Mouse (Mus musculus) liver, embryonic 16.5 days (tissue): ENCODE results near the gene Gm10964. TPM values are rescaled to one million over a fixed set of nuclear protein-coding genes. Genes with fewer than 3 reads are reported as not detected.
A peak's percentile ranks its signal among the peaks of the same experiment; 100 is the strongest.

Experiments used
- ATAC-seq: fragments of 200-750 bp; cut with Nextera tagmentation; 2 replicates; pipeline ENCODE4 v1.8.0; 2017; ENCODE audit warnings: low read depth, mild to moderate bottlenecking, moderate number of reproducible peaks, moderate library complexity
- H3K27ac ChIP-seq: fragments of 300-500 bp; sonication (generic); 2 replicates; pipeline ENCODE4 v1.5.1; 2014; ENCODE audit warnings: mild to moderate bottlenecking, low read length
- H3K27me3 ChIP-seq: fragments of 300-500 bp; sonication (generic); 2 replicates; pipeline ENCODE4 v1.6.1; 2014; ENCODE audit warnings: low read depth, low read length, mixed read lengths; ENCODE audit not compliant: control insufficient read depth, insufficient read depth
- H3K36me3 ChIP-seq: fragments of 300-500 bp; sonication (generic); 2 replicates; pipeline ENCODE4 v1.6.1; 2014; ENCODE audit warnings: mild to moderate bottlenecking; ENCODE audit not compliant: control insufficient read depth, insufficient read depth
- H3K4me1 ChIP-seq: fragments of 300-500 bp; sonication (generic); 2 replicates; pipeline ENCODE4 v1.6.1; 2014; ENCODE audit warnings: low read depth, low read length, mixed read lengths; ENCODE audit not compliant: control insufficient read depth
- H3K4me2 ChIP-seq: fragments of 300-500 bp; sonication (generic); 2 replicates; pipeline ENCODE4 v1.6.1; 2014; ENCODE audit warnings: low read depth, low read length, mixed read lengths
- H3K4me3 ChIP-seq: fragments of 300-500 bp; sonication (generic); 2 replicates; pipeline ENCODE4 v1.5.1; 2014; ENCODE audit warnings: low read depth, mild to moderate bottlenecking, low read length
- H3K9ac ChIP-seq: fragments of 300-500 bp; sonication (generic); 2 replicates; pipeline ENCODE4 v1.6.1; 2014; ENCODE audit warnings: low read depth, low read length
- H3K9me3 ChIP-seq: fragments of 300-500 bp; sonication (generic); replicated peaks from 2 replicates; pipeline ENCODE4 v1.6.1; 2016; ENCODE audit warnings: low read length; ENCODE audit not compliant: control insufficient read depth
- WGBS: fragments of 180-500 bp; shearing (Covaris S2); extraction: QIAGEN DNeasy Blood & Tissue Kit; methylation state at CpG from one replicate; pipeline ENCODE4 v1.1.7; 2014; ENCODE audit not compliant: insufficient replicate concordance; 5-methylcytosine and 5-hydroxymethylcytosine counted together
- polyA plus RNA-seq: library from polyadenylated mRNA; unstranded; fragments of >200 nt; fragmentation: Nextera tagmentation; extraction: Ambion mirVana; gene quantifications from 2 replicates; pipeline ENCODE4 v1.2.1, GENCODE M21; 2015

Gm10964 gene
- polyA plus RNA-seq, 1 experiment from 2014 or later, result not detected

DNA sequence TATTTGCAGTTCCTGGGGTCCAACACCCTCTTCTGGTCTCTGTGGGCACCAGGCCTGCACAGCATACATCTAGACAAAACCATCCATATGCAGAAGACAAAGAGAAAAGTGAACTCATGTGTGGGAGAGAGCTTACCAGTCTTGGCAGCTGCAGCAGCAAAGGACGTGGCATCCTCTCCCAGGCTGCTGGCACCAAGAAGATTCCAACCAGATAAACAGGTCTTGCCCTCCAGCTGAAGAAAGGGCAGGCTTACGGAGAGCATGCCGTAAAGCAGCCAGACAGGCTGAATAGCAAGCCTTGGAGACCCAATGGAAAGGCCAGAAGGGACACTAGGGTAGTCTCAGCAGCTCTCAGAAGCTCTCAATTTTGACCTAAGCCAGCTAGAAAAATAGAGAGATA, 7.0 kb upstream of the Gm10964 start:
- no peak overlapping the region for H3K4me2 ChIP-seq
- 72% methylated on average over 3 of the region's 3 CpGs for WGBS

DNA sequence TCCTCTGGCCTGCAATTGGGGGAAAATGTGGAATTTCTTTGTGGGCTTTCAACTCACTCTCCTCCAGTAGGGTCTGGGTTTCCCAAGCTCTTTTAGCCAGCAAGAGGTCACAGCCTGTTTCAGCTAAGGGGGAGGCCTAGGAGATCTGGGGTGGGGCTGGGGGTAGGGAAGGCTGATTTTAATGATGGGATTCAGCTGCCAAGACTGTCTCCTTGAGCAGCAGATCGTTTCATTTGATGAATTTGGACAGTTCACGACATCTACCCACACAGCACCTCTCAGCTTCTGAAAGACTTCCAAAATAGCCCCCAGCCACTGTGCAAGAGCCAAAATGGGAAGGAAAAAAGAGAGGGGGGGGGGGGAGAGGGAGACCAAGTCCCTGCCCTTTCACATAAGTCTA, 6.0 kb upstream of the Gm10964 start:
- Histone ChIP-seq H3K9ac (no peak overlapping the region), H3K4me2 (no peak overlapping the region), H3K4me1 (peaks cover 11% of the 10 kb centered on the region), H3K9me3 (no peaks in the 10 kb centered on the region), H3K4me3 (no peak overlapping the region), H3K36me3 (no peaks in the 10 kb centered on the region), H3K27ac (no peak overlapping the region), H3K27me3 (no peaks in the 10 kb centered on the region)
- ATAC-seq, result no peak
- WGBS, result 56% methylated on average over 2 of the region's 2 CpGs

More for the DNA sequence above, 7.0 kb upstream of the Gm10964 start:
- H3K36me3 ChIP-seq, result no peaks in the 10 kb centered on the region
- no peaks in the 10 kb centered on the region for H3K27me3 ChIP-seq
- no peak overlapping the region for H3K9ac ChIP-seq
- ATAC-seq, result no peak
- no peaks in the 10 kb centered on the region for H3K9me3 ChIP-seq
- H3K4me3 ChIP-seq, result no peak overlapping the region
- no peak overlapping the region for H3K27ac ChIP-seq
- peaks cover 6% of the 10 kb centered on the region for H3K4me1 ChIP-seq

DNA sequence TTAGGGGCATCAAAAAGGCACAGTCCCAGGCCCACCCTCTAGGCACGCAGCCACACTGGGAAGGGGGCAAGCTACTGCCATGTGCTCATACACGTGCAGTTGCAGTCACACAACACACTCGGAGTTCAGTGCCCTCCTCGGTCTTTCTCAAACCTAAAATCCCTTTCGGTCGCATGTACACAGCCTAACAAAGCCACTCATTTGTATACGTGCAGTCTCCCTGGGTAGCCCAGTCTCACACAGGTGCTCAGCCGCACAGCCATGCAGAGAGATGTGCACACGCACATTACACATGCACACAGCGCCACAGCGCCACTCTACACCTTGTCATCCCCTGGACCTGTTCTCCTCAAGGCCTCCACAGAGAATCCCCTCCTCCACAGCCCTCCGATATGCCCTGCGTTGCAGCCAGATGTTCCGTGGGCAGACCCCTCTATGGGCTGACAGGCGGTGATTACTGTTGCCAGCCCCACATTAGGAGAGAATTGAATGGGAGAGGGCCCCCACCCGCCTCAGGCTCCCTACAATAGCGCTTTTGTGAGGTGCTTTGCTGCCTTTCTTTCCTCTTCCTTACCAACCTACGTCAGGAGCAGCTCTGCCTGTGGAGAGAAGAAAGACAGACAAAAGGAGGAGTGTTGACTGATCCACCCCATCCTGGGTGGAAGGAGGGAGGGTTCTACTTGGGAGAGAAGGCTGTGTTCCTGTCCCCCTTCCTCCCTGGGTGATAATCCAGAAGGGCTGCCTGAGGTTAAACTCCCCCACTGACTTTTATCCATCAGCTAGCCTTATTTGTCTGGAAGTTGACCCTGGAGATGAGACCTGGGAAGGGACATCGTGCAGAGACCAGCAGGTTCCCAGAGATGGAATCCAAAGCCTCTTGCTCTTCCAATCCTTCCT, 5.1 kb upstream of the Gm10964 start:
- H3K9me3 ChIP-seq, result no peaks in the 10 kb centered on the region
- H3K4me1 ChIP-seq, result peaks cover 12% of the 10 kb centered on the region
- no peak overlapping the region for H3K9ac ChIP-seq
- no peaks in the 10 kb centered on the region for H3K36me3 ChIP-seq
- no peak for ATAC-seq
- H3K27me3 ChIP-seq, result no peaks in the 10 kb centered on the region
- H3K27ac ChIP-seq, result no peak overlapping the region
- H3K4me3 ChIP-seq, result no peak overlapping the region
- 75% methylated on average over 19 of the region's 19 CpGs for WGBS
- H3K4me2 ChIP-seq, result no peak overlapping the region

DNA sequence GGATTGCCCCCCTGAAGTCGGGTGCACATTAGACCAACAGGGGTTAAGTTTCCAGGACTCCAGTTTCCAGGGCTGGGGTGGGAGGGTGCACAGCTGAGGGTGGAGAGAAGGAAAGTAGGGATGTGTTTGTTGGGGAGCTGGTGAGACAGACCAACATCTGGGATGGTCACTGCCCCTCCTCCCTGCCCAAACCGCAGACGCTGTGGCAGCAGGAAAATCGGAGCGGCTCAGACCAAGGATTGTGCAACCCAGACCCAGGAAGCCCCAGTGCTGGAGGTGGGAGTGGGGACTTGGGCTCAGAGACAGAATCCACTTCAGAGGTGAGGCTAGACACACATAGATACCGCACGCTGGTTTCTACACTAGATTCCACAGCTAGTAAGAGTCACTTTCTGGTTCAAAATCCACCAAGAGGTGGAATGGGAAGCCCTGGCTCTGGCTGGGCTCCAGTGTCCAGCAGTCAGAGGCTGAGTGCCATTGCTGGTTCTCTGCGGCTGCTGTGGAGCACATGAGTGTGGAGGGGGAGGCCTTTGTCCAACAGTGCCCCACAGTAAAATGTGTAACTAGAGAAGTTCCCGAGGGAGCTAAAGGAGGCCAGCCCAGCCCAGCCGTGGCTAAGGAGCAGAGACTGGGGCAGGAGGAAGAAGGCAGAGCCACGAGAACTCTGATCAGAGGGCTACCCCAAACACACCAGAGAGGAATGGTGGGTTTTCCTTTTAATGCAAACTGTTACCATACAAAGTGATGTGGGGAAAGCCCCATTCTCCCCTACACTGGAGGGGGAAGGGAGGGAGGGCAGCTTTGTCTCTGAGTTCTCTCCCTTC, 4.3 kb upstream of the Gm10964 start:
- Histone ChIP-seq H3K27me3 (no peaks in the 10 kb centered on the region), H3K4me3 (no peak overlapping the region), H3K9ac (no peak overlapping the region), H3K36me3 (no peaks in the 10 kb centered on the region), H3K4me1 (peaks cover 12% of the 10 kb centered on the region), H3K4me2 (no peak overlapping the region), H3K9me3 (no peaks in the 10 kb centered on the region), H3K27ac (no peak overlapping the region)
- no peak for ATAC-seq
- WGBS, result 24% methylated on average over 11 of the region's 11 CpGs

DNA sequence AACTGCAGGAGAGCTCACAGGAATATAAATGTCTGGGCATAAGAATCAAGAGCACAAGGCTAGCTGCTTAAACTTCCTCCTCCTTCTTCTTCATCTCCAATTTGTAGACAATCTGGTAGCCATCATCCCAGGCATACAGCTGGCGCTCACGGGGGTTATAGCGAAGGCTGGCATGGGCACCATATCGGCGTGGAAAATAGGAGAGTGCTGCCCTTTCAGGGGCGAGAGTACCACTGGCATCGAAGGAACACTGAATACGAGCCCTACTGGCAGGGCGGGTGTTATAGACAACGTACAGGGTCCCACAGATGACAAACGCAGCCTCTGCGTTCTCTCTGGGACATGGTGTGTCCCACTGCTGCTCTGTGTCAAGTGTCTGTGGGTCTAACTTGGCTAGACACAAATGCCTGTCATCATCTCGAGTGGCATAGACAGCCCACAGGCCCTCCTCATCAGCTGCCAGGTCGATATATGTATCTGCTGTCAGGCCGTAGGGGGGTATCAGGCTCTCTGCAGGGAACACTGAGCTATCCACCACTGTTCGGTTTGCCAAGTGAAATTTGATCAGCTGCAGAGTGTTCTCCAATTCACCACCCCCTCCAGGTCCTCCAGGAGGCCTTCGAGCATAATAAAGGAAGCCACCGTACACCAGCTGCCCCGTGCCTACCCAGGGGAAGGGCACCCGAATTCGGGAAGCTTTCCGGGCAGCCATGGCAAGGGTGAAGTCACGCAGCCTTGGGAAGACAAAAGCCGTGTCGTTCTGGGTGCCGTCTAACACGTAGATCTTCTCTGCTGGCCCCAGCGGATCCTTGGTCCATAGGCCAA, 3.2 kb upstream of the Gm10964 start:
- Histone ChIP-seq H3K4me2 (no peak overlapping the region), H3K9ac (no peak overlapping the region), H3K27ac (no peak overlapping the region), H3K27me3 (no peaks in the 10 kb centered on the region), H3K36me3 (no peaks in the 10 kb centered on the region), H3K4me3 (no peak overlapping the region), H3K9me3 (no peaks in the 10 kb centered on the region), H3K4me1 (peaks cover 12% of the 10 kb centered on the region)
- ATAC-seq, result no peak
- 82% methylated on average over 28 of the region's 28 CpGs for WGBS

DNA sequence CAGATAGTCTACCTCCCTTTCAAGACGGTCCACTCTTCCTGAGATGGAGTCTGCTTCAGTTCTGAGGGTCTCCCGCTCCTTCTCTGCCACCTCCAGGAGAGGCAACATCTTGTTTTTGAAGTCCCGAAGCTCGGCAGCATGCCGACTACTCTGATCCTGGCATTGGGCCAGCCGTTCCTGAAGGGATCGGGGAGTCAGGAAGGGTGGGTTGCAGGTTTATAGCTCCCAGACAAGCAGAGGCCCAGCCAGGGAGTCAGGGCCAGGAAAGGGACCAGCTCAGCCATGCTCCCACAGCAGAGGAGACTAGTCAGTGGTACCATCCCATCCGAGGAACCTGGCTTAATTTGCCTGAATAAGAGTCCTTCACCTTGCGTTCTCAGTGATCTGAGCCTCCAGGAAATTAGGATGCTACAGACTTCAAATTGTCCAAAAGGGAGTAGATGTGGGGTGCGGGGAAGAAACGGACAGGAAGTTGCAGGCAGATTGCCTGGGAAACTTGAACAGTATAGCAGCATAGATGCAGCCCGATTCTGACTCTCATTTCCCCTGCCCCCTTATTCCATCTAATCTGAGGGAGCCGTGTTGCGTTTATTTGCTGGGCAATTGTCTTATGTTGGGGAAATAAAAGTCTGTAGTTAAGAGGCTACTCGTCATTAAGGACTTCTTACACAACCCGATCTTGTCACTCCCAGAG, 2.0 kb upstream of the Gm10964 start:
- Histone ChIP-seq H3K4me2 (peak overlapping the region; percentile 66; the same call in 1 of the 2 replicates), H3K36me3 (peaks cover 8% of the 10 kb centered on the region), H3K4me1 (peaks cover 12% of the 10 kb centered on the region), H3K4me3 (peak overlapping the region; percentile 48), H3K9ac (no peak overlapping the region), H3K27me3 (no peaks in the 10 kb centered on the region), H3K9me3 (no peaks in the 10 kb centered on the region), H3K27ac (no peak overlapping the region)
- no peak for ATAC-seq
- 77% methylated on average over 16 of the region's 16 CpGs for WGBS

DNA sequence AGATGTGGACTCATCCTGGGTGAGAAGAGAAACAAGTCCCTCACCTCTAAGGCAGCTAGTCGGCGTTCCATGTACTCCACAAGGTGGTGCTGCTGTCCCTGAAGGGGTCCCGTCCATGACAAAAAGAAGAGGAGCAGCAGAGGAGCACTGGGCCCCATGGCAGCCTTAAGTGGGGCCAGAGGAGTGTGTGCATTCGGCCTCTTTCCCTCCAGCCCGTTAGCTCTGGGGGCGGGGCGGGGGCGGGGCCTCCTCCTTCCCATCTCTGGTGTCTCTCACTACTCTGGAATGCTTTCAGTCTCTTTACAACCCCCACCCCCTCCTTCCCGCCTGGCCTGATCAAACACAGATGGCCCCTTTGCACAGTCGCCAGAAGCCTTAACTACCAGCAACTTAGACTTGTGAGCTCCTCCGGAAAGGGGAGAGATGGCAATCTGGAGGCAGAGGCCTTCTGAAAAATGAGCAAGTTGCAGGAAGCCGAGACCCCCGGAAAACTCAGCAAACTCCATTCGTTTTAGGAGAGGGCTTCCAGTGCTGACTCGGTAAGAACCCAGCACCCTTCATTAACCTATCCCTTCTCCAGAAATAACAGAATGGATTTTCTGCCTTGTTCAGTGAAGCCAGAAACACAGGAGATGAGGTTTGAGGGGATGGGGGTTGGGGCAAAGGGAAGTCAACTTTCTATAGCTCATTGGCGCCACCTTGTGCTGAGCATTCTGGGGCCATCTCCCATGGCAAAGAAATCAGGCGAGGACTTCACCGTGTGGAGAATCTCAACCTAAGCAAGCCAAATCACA, 1.2 kb upstream of the Gm10964 start, which contains the start of gene Olfml3:
TSS of gene Olfml3 (minus strand) at position 224 of the 794 bp plus-strand sequence.
- Histone ChIP-seq H3K4me3 (peak within 1 kb of the TSS; percentile 48), H3K27ac (no peak within 1 kb of the TSS), H3K9me3 (no peaks in the 10 kb centered on the region), H3K36me3 (peaks cover 12% of the 10 kb centered on the region), H3K4me2 (peak within 1 kb of the TSS; percentile 66), H3K27me3 (no peaks in the 10 kb centered on the region), H3K4me1 (peaks cover 12% of the 10 kb centered on the region), H3K9ac (peak within 1 kb of the TSS; percentile 9; the same call in 1 of the 2 replicates)
- ATAC-seq, result peak; percentile 69
- 2% methylated on average over 18 of the region's 18 CpGs for WGBS
